ENCODE assay signal across 1 mouse cellular context in the genomic region with DNA sequence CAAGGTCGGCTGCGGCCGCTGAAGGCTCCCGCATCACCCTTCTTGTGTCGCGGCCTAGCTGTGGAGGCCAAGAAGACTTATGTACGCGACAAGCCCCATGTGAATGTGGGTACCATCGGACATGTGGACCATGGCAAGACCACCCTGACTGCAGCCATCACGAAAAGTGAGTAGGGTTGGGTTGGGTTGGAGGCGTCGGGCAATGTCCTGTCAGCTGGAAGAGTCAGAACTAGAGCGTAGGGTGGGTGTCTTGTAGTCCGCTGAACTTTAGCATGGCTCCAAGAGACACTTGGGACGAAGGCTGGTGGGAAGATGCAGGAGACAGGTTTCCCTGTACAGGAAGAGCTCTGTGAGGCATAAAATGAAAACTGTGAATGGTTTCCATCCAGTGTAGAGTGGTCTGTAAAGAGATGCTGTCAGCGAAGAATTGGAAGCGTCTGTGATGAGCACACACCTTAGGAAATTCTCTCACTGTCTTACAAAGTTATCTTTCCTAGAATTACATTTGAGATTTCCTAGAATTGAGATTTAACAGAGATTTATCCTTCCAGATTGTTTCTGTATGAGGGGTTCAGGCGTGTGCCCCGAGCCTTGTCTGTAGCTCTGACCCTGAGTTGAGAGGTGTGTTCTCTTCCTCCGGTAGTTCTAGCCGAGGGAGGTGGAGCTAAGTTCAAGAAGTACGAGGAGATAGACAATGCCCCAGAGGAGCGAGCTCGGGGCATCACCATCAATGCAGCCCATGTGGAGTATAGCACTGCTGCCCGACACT.
TF ChIP-seq lines count a peak whose summit lies in the region.

No protein-coding gene starts in this region.

TF ChIP-seq in MEL, 35 proteins besides CTCF, POLR2A, EP300 and RAD21:
- TF ChIP-seq RCOR1 (IDR thresholded peaks at IDR 0.05; ENCODE audit: low read depth, low read length) (peak; percentile 41; the same call in 1 of the 2 replicates), ZMIZ1 (IDR thresholded peaks at IDR 0.05; ENCODE audit: low read depth, low read length) (0 out of 2 replicates have a peak, but pooled peaks have one; percentile 4), POLR2AphosphoS2 (IDR thresholded peaks at IDR 0.05; ENCODE audit: low read length) (0 out of 2 replicates have a peak, but pooled peaks have one; percentile 9)
TF ChIP-seq in MEL: peak in this region for 3; not testable (repeated sequence) for 32.
